Mouse (Mus musculus): ENCODE measurements around the gene Dnal1.

- TF ChIP-seq CTCF (IDR thresholded peaks at IDR 0.05; ENCODE audit: low read depth, low read length) (no peak), EP300 (IDR thresholded peaks at IDR 0.05; ENCODE audit: insufficient read depth, low read depth, low read length) (no peak)
Measured at GRCm38 (mm10) chr12:84137131-84137530, 23.0 kb downstream of the Dnal1 start.

Measured in ES-Bruce4 (cell line).